Comparison of ENCODE assay signal across 26 mouse cellular contexts in genomic region chr2:133311001-133311400, GRCm38 (mm10).
A peak's percentile ranks its signal among the peaks of the same experiment; 100 is the strongest.
DNase-seq lines count a peak whose midpoint lies in the region; ATAC-seq and TF ChIP-seq lines count a peak whose summit lies in the region.
"Had no signal": no experiment of that assay in that cellular context is flagged by ENCODE, and none has a peak within 500 bp of the region (broad histone marks: within the 10 kb centered on the region; RNA-seq: fewer than 3 reads in every experiment).

No protein-coding gene starts in this region.

- 23% methylated on average over 1 of the region's 1 CpGs for WGBS in lung, embryonic 14.5 days
- 26% methylated on average over 1 of the region's 1 CpGs for WGBS in limb, embryonic 10.5 days

- intact Hi-C loops in heart, postnatal 25 days (cut with DNase I) = no loop called here

- peak; percentile 21 to 51 for DNase-seq in cerebellum, postnatal 10 days
- DNase-seq in cerebellum, adult 9-11 months = no peak
- peak; percentile 47 for DNase-seq in lung, embryonic 14.5 days
- DNase-seq in lung, postnatal 36 days = no peak
- peak; percentile 51 for DNase-seq in limb, embryonic 10.5 days (ENCODE audit: low spot score)
- DNase-seq in heart, postnatal 25 days (ENCODE audit: low spot score) = no peak
- DNase-seq: adrenal gland, adult 8-10 months; adrenal gland, postnatal 25 days; cerebellum, adult 11-12 months; cerebellum, adult 8-10 months; embryo, embryonic 11 days; gastrocnemius, postnatal 10 days; gastrocnemius, postnatal 36 days; heart, adult 2 months; heart, postnatal 14 days had no signal

- no peak overlapping the region for H3K4me2 ChIP-seq in lung, embryonic 14.5 days
- H3K4me2 ChIP-seq: embryonic facial prominence, embryonic 13.5 days; forebrain, embryonic 12.5 days; forebrain, embryonic 15.5 days; heart, embryonic 13.5 days; hindbrain, embryonic 12.5 days; hindbrain, embryonic 15.5 days; intestine, embryonic 15.5 days had no signal

- H3K27me3 ChIP-seq in lung, embryonic 14.5 days (ENCODE audit: insufficient read depth, low read length) = no peaks in the 10 kb centered on the region
- H3K27me3 ChIP-seq in limb, embryonic 10.5 days (ENCODE audit: low read depth, poor library complexity, severe bottlenecking) = no peaks in the 10 kb centered on the region
- H3K27me3 ChIP-seq: embryonic facial prominence, embryonic 13.5 days; forebrain, embryonic 12.5 days; forebrain, embryonic 15.5 days; heart, embryonic 13.5 days; hindbrain, embryonic 12.5 days; hindbrain, embryonic 15.5 days; intestine, embryonic 15.5 days had no signal

- no peak overlapping the region for H3K9ac ChIP-seq in lung, embryonic 14.5 days
- H3K9ac ChIP-seq: embryonic facial prominence, embryonic 13.5 days; forebrain, embryonic 12.5 days; forebrain, embryonic 15.5 days; heart, embryonic 13.5 days; hindbrain, embryonic 12.5 days; hindbrain, embryonic 15.5 days; intestine, embryonic 15.5 days had no signal

- no peak overlapping the region for H3K27ac ChIP-seq in lung, embryonic 14.5 days (ENCODE audit: low read depth)
- H3K27ac ChIP-seq in limb, embryonic 10.5 days = no peak overlapping the region
- H3K27ac ChIP-seq: embryonic facial prominence, embryonic 10.5 days; embryonic facial prominence, embryonic 13.5 days; forebrain, embryonic 12.5 days; forebrain, embryonic 15.5 days; heart, adult 2 months; heart, embryonic 10.5 days; heart, embryonic 13.5 days; hindbrain, embryonic 12.5 days; hindbrain, embryonic 15.5 days; intestine, embryonic 15.5 days had no signal

- H3K36me3 ChIP-seq in lung, embryonic 14.5 days (ENCODE audit: insufficient read depth) = no peaks in the 10 kb centered on the region
- no peaks in the 10 kb centered on the region for H3K36me3 ChIP-seq in limb, embryonic 10.5 days
- H3K36me3 ChIP-seq: embryonic facial prominence, embryonic 10.5 days; embryonic facial prominence, embryonic 13.5 days; forebrain, embryonic 12.5 days; forebrain, embryonic 15.5 days; heart, embryonic 10.5 days; heart, embryonic 13.5 days; hindbrain, embryonic 12.5 days; hindbrain, embryonic 15.5 days; intestine, embryonic 15.5 days had no signal

- no peaks in the 10 kb centered on the region for H3K4me1 ChIP-seq in lung, embryonic 14.5 days (ENCODE audit: insufficient read depth)
- H3K4me1 ChIP-seq in limb, embryonic 10.5 days = peaks cover 6% of the 10 kb centered on the region
- H3K4me1 ChIP-seq: embryonic facial prominence, embryonic 10.5 days; embryonic facial prominence, embryonic 13.5 days; forebrain, embryonic 12.5 days; forebrain, embryonic 15.5 days; hindbrain, embryonic 12.5 days; hindbrain, embryonic 15.5 days; intestine, embryonic 15.5 days had no signal

- 0 out of 2 replicates have a peak, but pooled peaks have one; percentile 38 for ATAC-seq in lung, embryonic 14.5 days (ENCODE audit: insufficient read depth)
- ATAC-seq: activated CD4-positive, CD25-positive, alpha-beta regulatory T cell, adult 4 months; forebrain, embryonic 15.5 days; intestine, embryonic 15.5 days had no signal

- H3K4me3 ChIP-seq in lung, embryonic 14.5 days (ENCODE audit: low read depth, low read length) = no peak overlapping the region
- H3K4me3 ChIP-seq in limb, embryonic 10.5 days = no peak overlapping the region
- H3K4me3 ChIP-seq: embryonic facial prominence, embryonic 10.5 days; embryonic facial prominence, embryonic 13.5 days; erythroblast, embryonic 14.5 days; forebrain, embryonic 12.5 days; forebrain, embryonic 15.5 days; heart, adult 2 months; heart, embryonic 10.5 days; heart, embryonic 13.5 days; hindbrain, embryonic 12.5 days; hindbrain, embryonic 15.5 days; intestine, embryonic 15.5 days had no signal

- H3K9me3 ChIP-seq in lung, embryonic 14.5 days (ENCODE audit: low read depth, low read length) = no peaks in the 10 kb centered on the region
- no peaks in the 10 kb centered on the region for H3K9me3 ChIP-seq in limb, embryonic 10.5 days (replicated peaks)
- H3K9me3 ChIP-seq: embryonic facial prominence, embryonic 10.5 days; embryonic facial prominence, embryonic 13.5 days; forebrain, embryonic 12.5 days; forebrain, embryonic 15.5 days; heart, embryonic 10.5 days; heart, embryonic 13.5 days; hindbrain, embryonic 12.5 days; hindbrain, embryonic 15.5 days; intestine, embryonic 15.5 days had no signal

- no peak for TF ChIP-seq CTCF in lung, embryonic 14.5 days (IDR thresholded peaks at IDR 0.05; ENCODE audit: low read depth)

Comparison
In these comparisons a context has a peak if more than half of its experiments do, and no peak if none do; other contexts are left out.
1. DNase-seq: peak in cerebellum, postnatal 10 days (2 of 2), lung, embryonic 14.5 days (single experiment) and limb, embryonic 10.5 days (single experiment); none in cerebellum, adult 9-11 months (single experiment), lung, postnatal 36 days (single experiment) and heart, postnatal 25 days (single experiment).